Mouse (Mus musculus): ENCODE data around the gene Ctu2.

Gene Ctu2

GRCm38 (mm10) chr8:122451161-122451703 is 24.7 kb upstream of the Ctu2 start:
- DNase-seq = peak in 1 of 2 experiments; percentile 3

- DNase-seq = peak in 1 of 2 experiments; percentile 10
Observed at GRCm38 (mm10) chr8:122452154-122452553, 23.8 kb upstream of the Ctu2 start.

- no peak for DNase-seq
Observed at GRCm38 (mm10) chr8:122454409-122454808, 21.5 kb upstream of the Ctu2 start.

GRCm38 (mm10) chr8:122457171-122457570 is 18.8 kb upstream of the Ctu2 start:
- DNase-seq = no peak

- DNase-seq = peak; percentile 75 to 78
Observed at GRCm38 (mm10) chr8:122459218-122459900, 16.6 kb upstream of the Ctu2 start.

- DNase-seq = peak; percentile 49 to 62
Observed at GRCm38 (mm10) chr8:122459990-122460389, 16.0 kb upstream of the Ctu2 start.

GRCm38 (mm10) chr8:122460524-122461472 is 15.1 kb upstream of the Ctu2 start, which contains the start of gene Snai3:
Gene Snai3 (minus strand): TSS chr8:122460733.
- peak; percentile 80 to 88 for DNase-seq

GRCm38 (mm10) chr8:122461473-122462148 is 14.3 kb upstream of the Ctu2 start:
- no peak for DNase-seq

GRCm38 (mm10) chr8:122462510-122462909 is 13.4 kb upstream of the Ctu2 start:
- no peak for DNase-seq

- DNase-seq = peak; percentile 56 to 79
Observed at GRCm38 (mm10) chr8:122463651-122464640, 12.0 kb upstream of the Ctu2 start.

- DNase-seq = no peak
Observed at GRCm38 (mm10) chr8:122464985-122465384, 11.0 kb upstream of the Ctu2 start.

GRCm38 (mm10) chr8:122467816-122468215 is 8.1 kb upstream of the Ctu2 start:
- DNase-seq = peak; percentile 55 to 77

- DNase-seq = no peak
Observed at GRCm38 (mm10) chr8:122469407-122469806, 6.5 kb upstream of the Ctu2 start.

GRCm38 (mm10) chr8:122469965-122470364 is 6.0 kb upstream of the Ctu2 start:
- peak; percentile 87 to 94 for DNase-seq

GRCm38 (mm10) chr8:122470691-122471090 is 5.3 kb upstream of the Ctu2 start:
- peak; percentile 69 to 78 for DNase-seq

- peak; percentile 77 to 85 for DNase-seq
Observed at GRCm38 (mm10) chr8:122473911-122474421, 2.0 kb upstream of the Ctu2 start.

GRCm38 (mm10) chr8:122474951-122475560 is 887 bp upstream of the Ctu2 start:
- DNase-seq = peak; percentile 63 to 73

GRCm38 (mm10) chr8:122482448-122482847 is 6.5 kb downstream of the Ctu2 start:
- DNase-seq = no peak

GRCm38 (mm10) chr8:122483877-122484276 is 7.9 kb downstream of the Ctu2 start:
- no peak for DNase-seq

- no peak for DNase-seq
Observed at GRCm38 (mm10) chr8:122484831-122485230, 8.9 kb downstream of the Ctu2 start.

- no peak for DNase-seq
Observed at GRCm38 (mm10) chr8:122488387-122488786, 12.4 kb downstream of the Ctu2 start.
